Mouse (Mus musculus) stomach, postnatal 0 days (tissue): Measurements from ENCODE around the gene Nbea. TPM values are rescaled to one million over a fixed set of nuclear protein-coding genes. Genes with fewer than 3 reads are reported as not detected.

Source experiments
- ATAC-seq: fragments of 200-750 bp; cut with Nextera tagmentation; 2 replicates; pipeline ENCODE4 v1.8.0; 2017; ENCODE audit not compliant: low FRiP score, low TSS enrichment
- DNase-seq: peaks from one replicate; pipeline ENCODE4 v3.0.0-alpha.2; 2016; ENCODE audit warnings: low spot score
- H3K27ac ChIP-seq: fragments of 300-500 bp; sonication (generic); replicated peaks from 2 replicates; pipeline ENCODE4 v1.5.1; 2014; ENCODE audit warnings: mild to moderate bottlenecking, control low read depth
- H3K27me3 ChIP-seq: fragments of 300-500 bp; sonication (generic); 2 replicates; pipeline ENCODE4 v1.6.1; 2014; ENCODE audit warnings: low read length; ENCODE audit not compliant: control insufficient read depth, insufficient read depth
- H3K36me3 ChIP-seq: fragments of 300-500 bp; sonication (generic); 2 replicates; pipeline ENCODE4 v1.6.1; 2014; ENCODE audit warnings: low read length, mixed read lengths; ENCODE audit not compliant: control insufficient read depth, insufficient read depth
- H3K4me1 ChIP-seq: fragments of 300-500 bp; sonication (generic); replicated peaks from 2 replicates; pipeline ENCODE4 v1.6.1; 2014; ENCODE audit warnings: antibody characterized with exemption; ENCODE audit not compliant: control insufficient read depth, insufficient read depth
- H3K4me2 ChIP-seq: fragments of 300-500 bp; sonication (generic); replicated peaks from 2 replicates; pipeline ENCODE4 v1.6.1; 2014; ENCODE audit warnings: low read depth, mild to moderate bottlenecking, control low read depth, moderate library complexity
- H3K4me3 ChIP-seq: fragments of 300-500 bp; sonication (generic); 2 replicates; pipeline ENCODE4 v1.5.1; 2014; ENCODE audit warnings: low read depth, low read length, control low read depth
- H3K9ac ChIP-seq: fragments of 300-500 bp; sonication (generic); 2 replicates; pipeline ENCODE4 v1.6.1; 2014; ENCODE audit warnings: mild to moderate bottlenecking, low read length, control low read depth, mixed read lengths
- H3K9me3 ChIP-seq: fragments of 300-500 bp; sonication (generic); 2 replicates; pipeline ENCODE4 v1.6.1; 2016; ENCODE audit warnings: low read length; ENCODE audit not compliant: control insufficient read depth
- CTCF ChIP-seq: IDR thresholded peaks from 2 replicates; pipeline ENCODE4 v1.5.1; 2016; ENCODE audit warnings: antibody characterized with exemption, low read depth, mild to moderate bottlenecking, moderate library complexity
- EP300 ChIP-seq: optimal IDR thresholded peaks from 2 replicates; pipeline ENCODE3; 2016; ENCODE audit warnings: antibody characterized with exemption
- WGBS: fragments of 180-500 bp; shearing (Covaris S2); extraction: QIAGEN DNeasy Blood & Tissue Kit; methylation state at CpG from one replicate; pipeline ENCODE4 v1.1.7; 2014; 5-methylcytosine and 5-hydroxymethylcytosine counted together
- polyA plus RNA-seq: library from polyadenylated mRNA; unstranded; fragments of >200 nt; fragmentation: Nextera tagmentation; extraction: Ambion mirVana; gene quantifications from 2 replicates; pipeline ENCODE4 v1.2.1, GENCODE M21; 2015

Nbea gene
- polyA plus RNA-seq, 1 experiment from 2014 or later = 4.3 TPM

GRCm38 (mm10) chr3:55612023-55612422, 571.5 kb downstream of the Nbea start:
- ATAC-seq (no peak), DNase-seq (no peak)
- no peaks in the 10 kb centered on the region for H3K36me3 ChIP-seq
- no peak overlapping the region for H3K9ac ChIP-seq
- 66% methylated on average over 5 of the region's 5 CpGs for WGBS
- H3K9me3 ChIP-seq = no peaks in the 10 kb centered on the region
- no peak overlapping the region for H3K4me3 ChIP-seq
- no peaks in the 10 kb centered on the region for H3K4me1 ChIP-seq
- H3K4me2 ChIP-seq = no peak overlapping the region
- H3K27ac ChIP-seq = no peak overlapping the region
- TF ChIP-seq CTCF (no peak), EP300 (no peak)
- H3K27me3 ChIP-seq = no peaks in the 10 kb centered on the region

- Histone ChIP-seq H3K4me1 (no peaks in the 10 kb centered on the region), H3K4me2 (no peak overlapping the region), H3K9ac (no peak overlapping the region), H3K9me3 (no peaks in the 10 kb centered on the region), H3K36me3 (no peaks in the 10 kb centered on the region), H3K27ac (no peak overlapping the region), H3K27me3 (no peaks in the 10 kb centered on the region), H3K4me3 (no peak overlapping the region)
- DNase-seq (no peak), ATAC-seq (no peak)
- no peak for TF ChIP-seq EP300
- TF ChIP-seq CTCF = no peak
- WGBS = 91% methylated on average over 11 of the region's 12 CpGs
Observed at GRCm38 (mm10) chr3:55610191-55610590, 573.3 kb downstream of the Nbea start.

- Histone ChIP-seq H3K27me3 (no peaks in the 10 kb centered on the region), H3K9ac (no peak overlapping the region), H3K4me1 (no peaks in the 10 kb centered on the region), H3K36me3 (no peaks in the 10 kb centered on the region), H3K27ac (no peak overlapping the region; the same call in 1 of the 2 replicates), H3K4me2 (no peak overlapping the region), H3K4me3 (no peak overlapping the region), H3K9me3 (no peaks in the 10 kb centered on the region)
- TF ChIP-seq EP300 = no peak
- no peak for TF ChIP-seq CTCF
- DNase-seq (peak; percentile 47), ATAC-seq (peak; percentile 67; the same call in 1 of the 2 replicates)
- WGBS = 52% methylated on average over 2 of the region's 2 CpGs
Observed at GRCm38 (mm10) chr3:55600286-55600685, 583.2 kb downstream of the Nbea start.

- Histone ChIP-seq H3K4me2 (no peak overlapping the region), H3K4me1 (no peaks in the 10 kb centered on the region), H3K9me3 (no peaks in the 10 kb centered on the region), H3K27me3 (no peaks in the 10 kb centered on the region), H3K27ac (peak overlapping the region; percentile 49; the same call in 1 of the 2 replicates), H3K36me3 (no peaks in the 10 kb centered on the region), H3K9ac (no peak overlapping the region), H3K4me3 (no peak overlapping the region)
- no peak for ATAC-seq
- DNase-seq = no peak
- WGBS = 38% methylated on average over 17 of the region's 17 CpGs
- TF ChIP-seq EP300 (no peak), CTCF (no peak)
Observed at GRCm38 (mm10) chr3:55599366-55600085, 584.0 kb downstream of the Nbea start.

- ATAC-seq = no peak
- Histone ChIP-seq H3K4me3 (no peak overlapping the region), H3K9ac (no peak overlapping the region), H3K4me1 (no peaks in the 10 kb centered on the region), H3K27ac (no peak overlapping the region), H3K27me3 (no peaks in the 10 kb centered on the region), H3K9me3 (no peaks in the 10 kb centered on the region), H3K4me2 (no peak overlapping the region), H3K36me3 (no peaks in the 10 kb centered on the region)
- DNase-seq = no peak
- TF ChIP-seq EP300 = no peak
- TF ChIP-seq CTCF = no peak
- 83% methylated on average over 2 of the region's 2 CpGs for WGBS
Observed at GRCm38 (mm10) chr3:55598681-55599080, 584.8 kb downstream of the Nbea start.

GRCm38 (mm10) chr3:55593312-55593711, 590.2 kb downstream of the Nbea start:
- no peak overlapping the region for H3K27ac ChIP-seq
- no peak overlapping the region for H3K4me2 ChIP-seq
- WGBS = 65% methylated on average over 5 of the region's 5 CpGs
- ATAC-seq (no peak), DNase-seq (no peak)
- H3K4me1 ChIP-seq = no peaks in the 10 kb centered on the region
- TF ChIP-seq CTCF (no peak), EP300 (no peak)
- no peaks in the 10 kb centered on the region for H3K27me3 ChIP-seq
- H3K36me3 ChIP-seq = no peaks in the 10 kb centered on the region
- H3K9me3 ChIP-seq = no peaks in the 10 kb centered on the region
- no peak overlapping the region for H3K4me3 ChIP-seq
- no peak overlapping the region for H3K9ac ChIP-seq
